Mouse (Mus musculus): Measurements from ENCODE around the gene Slc26a6.

GRCm38 (mm10) chr9:108826700-108827340 is 26.3 kb upstream of the Slc26a6 start:
- TF ChIP-seq CTCF (IDR thresholded peaks at IDR 0.05; ENCODE audit: insufficient read depth, low read depth, low read length): no peak
- TF ChIP-seq POLR2A (IDR thresholded peaks at IDR 0.05; ENCODE audit: insufficient read depth, low read depth, low read length): no peak
